Mouse (Mus musculus) embryonic facial prominence, embryonic 11.5 days (tissue): Measurements from ENCODE around the gene Phlda3. TPM values are rescaled to one million over a fixed set of nuclear protein-coding genes. Genes with fewer than 3 reads are reported as not detected.
A peak's percentile ranks its signal among the peaks of the same experiment; 100 is the strongest.

Experiments
- ATAC-seq: fragments of 200-750 bp; cut with Nextera tagmentation; replicated peaks from 2 replicates; pipeline ENCODE4 v1.8.0; 2017; ENCODE audit warnings: low read depth; ENCODE audit not compliant: insufficient number of reproducible peaks, low FRiP score, low TSS enrichment
- DNase-seq: peaks from one replicate; pipeline ENCODE4 v3.0.0-alpha.2; 2015; ENCODE audit warnings: low spot score
- H3K27ac ChIP-seq: fragments of 300-500 bp; sonication (generic); replicated peaks from 2 replicates; pipeline ENCODE4 v1.5.1; 2014; ENCODE audit warnings: mild to moderate bottlenecking, low read depth, low read length, control low read depth
- H3K27me3 ChIP-seq: fragments of 300-500 bp; sonication (generic); 2 replicates; pipeline ENCODE4 v1.6.1; 2014; ENCODE audit warnings: mild to moderate bottlenecking, low read length, moderate library complexity, mixed read lengths; ENCODE audit not compliant: control insufficient read depth, insufficient read depth
- H3K36me3 ChIP-seq: fragments of 300-500 bp; sonication (generic); replicated peaks from 2 replicates; pipeline ENCODE4 v1.6.1; 2014; ENCODE audit warnings: low read depth, mild to moderate bottlenecking, low read length, moderate library complexity, mixed read lengths; ENCODE audit not compliant: control insufficient read depth, insufficient read depth
- H3K4me1 ChIP-seq: fragments of 300-500 bp; sonication (generic); 2 replicates; pipeline ENCODE4 v1.6.1; 2014; ENCODE audit warnings: low read length, mixed read lengths; ENCODE audit not compliant: control insufficient read depth, insufficient read depth
- H3K4me2 ChIP-seq: fragments of 300-500 bp; sonication (generic); 2 replicates; pipeline ENCODE4 v1.6.1; 2014; ENCODE audit warnings: low read depth, mild to moderate bottlenecking, control low read depth, low read length, moderate library complexity
- H3K4me3 ChIP-seq: fragments of 300-500 bp; sonication (generic); 2 replicates; pipeline ENCODE4 v1.5.1; 2014; ENCODE audit warnings: low read depth, low read length, control low read depth
- H3K9ac ChIP-seq: fragments of 300-500 bp; sonication (generic); replicated peaks from 2 replicates; pipeline ENCODE4 v1.6.1; 2014; ENCODE audit warnings: mild to moderate bottlenecking, control low read depth, low read length
- H3K9me3 ChIP-seq: fragments of 300-500 bp; sonication (generic); replicated peaks from 2 replicates; pipeline ENCODE4 v1.6.1; 2016; ENCODE audit warnings: mild to moderate bottlenecking, low read length, inconsistent platforms, mixed read lengths; ENCODE audit not compliant: control insufficient read depth
- WGBS: fragments of 180-500 bp; shearing (Covaris S2); extraction: QIAGEN DNeasy Blood & Tissue Kit; methylation state at CpG from one replicate; pipeline ENCODE4 v1.1.7; 2014; 5-methylcytosine and 5-hydroxymethylcytosine counted together
- polyA plus RNA-seq: library from polyadenylated mRNA; unstranded; fragments of >200 nt; fragmentation: Nextera tagmentation; extraction: Ambion mirVana; gene quantifications from 2 replicates; pipeline ENCODE4 v1.2.1, GENCODE M21; 2014

Phlda3 gene
- polyA plus RNA-seq, 1 experiment from 2014 or later: 33.5 TPM

GRCm38 (mm10) chr1:135813687-135814395 lies 47.9 kb downstream of the Phlda3 start:
- H3K9ac ChIP-seq: no peak overlapping the region
- WGBS: 74% methylated on average over 5 of the region's 5 CpGs

GRCm38 (mm10) chr1:135814531-135814930 lies 48.6 kb downstream of the Phlda3 start:
- Histone ChIP-seq H3K36me3 (no peaks in the 10 kb centered on the region), H3K9ac (no peak overlapping the region), H3K27me3 (peaks cover 23% of the 10 kb centered on the region), H3K4me1 (0 out of 2 replicates have a peak, but pooled peaks cover 6% of the 10 kb centered on the region), H3K9me3 (no peaks in the 10 kb centered on the region), H3K27ac (no peak overlapping the region), H3K4me3 (no peak overlapping the region), H3K4me2 (no peak overlapping the region)
- ATAC-seq (no peak), DNase-seq (no peak)
- WGBS: 88% methylated on average over 5 of the region's 5 CpGs

More at GRCm38 (mm10) chr1:135813687-135814395, 47.9 kb downstream of the Phlda3 start:
- Histone ChIP-seq H3K27me3 (peaks cover 16% of the 10 kb centered on the region), H3K4me2 (no peak overlapping the region), H3K9me3 (no peaks in the 10 kb centered on the region), H3K36me3 (no peaks in the 10 kb centered on the region), H3K27ac (no peak overlapping the region), H3K4me1 (0 out of 2 replicates have a peak, but pooled peaks cover 6% of the 10 kb centered on the region), H3K4me3 (no peak overlapping the region)
- DNase-seq: no peak
- ATAC-seq: no peak

GRCm38 (mm10) chr1:135817595-135817994 lies 51.7 kb downstream of the Phlda3 start:
- Histone ChIP-seq H3K4me2 (no peak overlapping the region), H3K36me3 (no peaks in the 10 kb centered on the region), H3K4me3 (no peak overlapping the region), H3K9ac (no peak overlapping the region), H3K27me3 (peaks cover 31% of the 10 kb centered on the region), H3K4me1 (0 out of 2 replicates have a peak, but pooled peaks cover 6% of the 10 kb centered on the region), H3K27ac (no peak overlapping the region), H3K9me3 (no peaks in the 10 kb centered on the region)
- ATAC-seq (no peak), DNase-seq (no peak)
- WGBS: 48% methylated on average over 4 of the region's 4 CpGs

GRCm38 (mm10) chr1:135818481-135819086 lies 52.7 kb downstream of the Phlda3 start, which contains the start of gene Lad1:
Gene Lad1 (plus strand): TSS chr1:135818598.
- peak within 1 kb of the TSS; percentile 67 for H3K9ac ChIP-seq
- H3K4me3 ChIP-seq: peak within 1 kb of the TSS; percentile 57
- H3K4me2 ChIP-seq: peak within 1 kb of the TSS; percentile 99
- H3K9me3 ChIP-seq: no peaks in the 10 kb centered on the region
- under 1% methylated on average over 60 of the region's 63 CpGs for WGBS
- ATAC-seq (peak; percentile 58), DNase-seq (peak; percentile 54)
- peaks cover 31% of the 10 kb centered on the region for H3K27me3 ChIP-seq
- no peak within 1 kb of the TSS for H3K27ac ChIP-seq
- 0 out of 2 replicates have a peak, but pooled peaks cover 6% of the 10 kb centered on the region for H3K4me1 ChIP-seq
- H3K36me3 ChIP-seq: no peaks in the 10 kb centered on the region

Other genes starting within 250 kb of the Phlda3 start
- gene Nav1, start 158.8 kb upstream of the Phlda3 start, polyA plus RNA-seq: 11.9 and 13.4 TPM in 2 replicates
- 52.9 and 53.2 TPM in 2 replicates for gene Csrp1, start 46.1 kb upstream of the Phlda3 start, polyA plus RNA-seq
- gene Tnni1, start 13.3 kb downstream of the Phlda3 start, polyA plus RNA-seq: 12.5 and 19.1 TPM in 2 replicates
- gene Lad1, start 52.5 kb downstream of the Phlda3 start, polyA plus RNA-seq: 3.7 and 4.2 TPM in 2 replicates
- gene Tnnt2, start 70.2 kb downstream of the Phlda3 start, polyA plus RNA-seq: 4.0 and 14.1 TPM in 2 replicates
- 0.43 and 0.59 TPM in 2 replicates for gene Pkp1, start 153.1 kb downstream of the Phlda3 start, polyA plus RNA-seq
- not detected in 2 replicates for gene Igfn1, start 240.2 kb downstream of the Phlda3 start, polyA plus RNA-seq
- gene Tmem9, start 242.0 kb downstream of the Phlda3 start, polyA plus RNA-seq: 73.4 and 74.4 TPM in 2 replicates